Mouse (Mus musculus) MEL (cell line): ENCODE measurements at regions not wholly inside any gene's neighbourhood (a gene's known extent, or its start where the extent isn't known, plus 50 kb on each side); places are given as distances from the start of the nearest gene placed in this dataset.

Source experiments
- CTCF ChIP-seq, 3 experiments: IDR thresholded peaks in 2 of 3; conservative IDR thresholded peaks in 1 of 3; 2 replicates each; pipeline ENCODE4 v1.5.1; 2011 to 2012; ENCODE audit warnings: low read length in 3 of 3, low read depth in 2 of 3, mild to moderate bottlenecking in 2 of 3, improper control_type of control experiment in 1 of 3, inconsistent platforms in 1 of 3, mixed read lengths in 1 of 3, moderate library complexity in 1 of 3; ENCODE audit not compliant: control insufficient read depth in 1 of 3, insufficient read depth in 1 of 3, poor library complexity in 1 of 3, severe bottlenecking in 1 of 3
- GATA1 ChIP-seq: IDR thresholded peaks from 2 replicates; pipeline ENCODE4 v1.6.1; 2011; ENCODE audit warnings: low read depth, low read length, improper control_type of control experiment

DNA sequence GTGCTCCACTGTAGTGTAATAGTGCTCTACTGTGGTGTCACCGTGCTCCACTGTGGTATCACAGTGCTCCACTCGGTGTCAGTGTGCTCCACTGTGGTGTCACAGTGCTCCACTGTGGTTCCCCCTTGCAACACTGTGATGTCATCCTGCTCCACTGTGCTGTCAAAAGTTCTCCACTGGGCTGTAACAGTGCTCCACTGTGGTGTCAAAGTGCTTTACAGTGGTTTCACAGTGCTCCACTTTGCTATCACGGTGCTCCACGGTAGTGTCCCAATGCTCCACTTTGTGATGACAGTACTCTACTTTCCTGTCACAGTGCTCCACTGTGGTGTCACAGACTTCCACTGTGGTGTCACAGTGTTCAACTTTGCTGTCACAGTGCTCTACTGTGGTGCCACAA, 79.4 kb upstream of the Trpm1 start:
- TF ChIP-seq CTCF (IDR thresholded peaks at IDR 0.05 in 2 of 3, conservative IDR thresholded peaks at IDR 0.05 in 1 of 3; ENCODE audit: control insufficient read depth in 1 of 3, insufficient read depth in 1 of 3, low read depth in 2 of 3, low read length in 3 of 3, poor library complexity in 1 of 3, severe bottlenecking in 1 of 3) (no peak), GATA1 (no peak)
